Mouse (Mus musculus) MEL (cell line): ENCODE data around the gene Adam12. TPM values are rescaled to one million over a fixed set of nuclear protein-coding genes. Genes with fewer than 3 reads are reported as not detected.

ENCODE experiments used
- DNase-seq: peaks from one replicate; pipeline ENCODE4 v3.0.0; 2011; ENCODE audit warnings: low read depth, low spot score
- H3K27ac ChIP-seq: 2 replicates; pipeline ENCODE4 v1.5.1; 2012; ENCODE audit warnings: low read depth, mild to moderate bottlenecking, control low read depth, low read length, moderate library complexity; ENCODE audit not compliant: control insufficient read depth
- H3K27me3 ChIP-seq, 2 experiments: fragments of 150-350 bp in 1 of 2; sonication (generic) in 1 of 2; 2 replicates each; pipeline ENCODE4 v1.6.1; 2012; ENCODE audit warnings: low read length in 2 of 2, mild to moderate bottlenecking in 2 of 2, improper control_type of control experiment in 1 of 2, moderate library complexity in 1 of 2; ENCODE audit not compliant: insufficient read depth in 2 of 2, control insufficient read depth in 1 of 2
- H3K36me3 ChIP-seq, 2 experiments: 2 replicates each; pipeline ENCODE4 v1.6.1; 2012 to 2014; ENCODE audit warnings: low read length in 2 of 2, improper control_type of control experiment in 1 of 2, inconsistent platforms in 1 of 2, mild to moderate bottlenecking in 1 of 2; ENCODE audit not compliant: insufficient read depth in 2 of 2, control insufficient read depth in 1 of 2
- H3K4me1 ChIP-seq, 2 experiments: fragments of 150-350 bp in 1 of 2; sonication (generic) in 1 of 2; 2 replicates each; pipeline ENCODE4 v1.6.1; 2012; ENCODE audit warnings: low read length in 2 of 2, improper control_type of control experiment in 1 of 2, mild to moderate bottlenecking in 1 of 2; ENCODE audit not compliant: insufficient read depth in 2 of 2, control insufficient read depth in 1 of 2
- H3K4me3 ChIP-seq, 2 experiments: fragments of 150-350 bp in 1 of 2; sonication (generic) in 1 of 2; 2 replicates each; pipeline ENCODE4 v1.5.1; 2012; ENCODE audit warnings: low read depth in 2 of 2, low read length in 2 of 2, mild to moderate bottlenecking in 2 of 2, moderate library complexity in 2 of 2, control low read depth in 1 of 2, improper control_type of control experiment in 1 of 2; ENCODE audit not compliant: control insufficient read depth in 1 of 2, insufficient read depth in 1 of 2
- H3K79me2 ChIP-seq: 2 replicates; pipeline ENCODE4 v1.6.1; 2012; ENCODE audit warnings: mild to moderate bottlenecking, low read length, moderate library complexity; ENCODE audit not compliant: control insufficient read depth, poor library complexity, insufficient read depth
- H3K9ac ChIP-seq: 2 replicates; pipeline ENCODE4 v1.6.1; 2012; ENCODE audit warnings: low read depth, mild to moderate bottlenecking, control low read depth, low read length, moderate library complexity; ENCODE audit not compliant: control insufficient read depth, poor library complexity, severe bottlenecking
- H3K9me3 ChIP-seq: fragments of 150-350 bp; sonication (generic); replicated peaks from 2 replicates; pipeline ENCODE4 v1.6.1; 2012; ENCODE audit warnings: mild to moderate bottlenecking, low read length, improper control_type of control experiment, moderate library complexity; ENCODE audit not compliant: insufficient read depth
- BHLHE40 ChIP-seq: IDR thresholded peaks from 2 replicates; pipeline ENCODE4 v1.6.1; 2012; ENCODE audit warnings: low read depth, mild to moderate bottlenecking, inconsistent platforms, low read length, improper control_type of control experiment, borderline replicate concordance
- CHD1 ChIP-seq: IDR thresholded peaks from 2 replicates; pipeline ENCODE4 v1.6.1; 2012; ENCODE audit warnings: low read depth, mild to moderate bottlenecking, inconsistent platforms, low read length, improper control_type of control experiment
- ELF1 ChIP-seq: IDR thresholded peaks from 2 replicates; pipeline ENCODE4 v1.6.1; 2014; ENCODE audit warnings: low read depth, mild to moderate bottlenecking, inconsistent platforms, low read length, improper control_type of control experiment, moderate library complexity
- MAFK ChIP-seq: IDR thresholded peaks from 2 replicates; pipeline ENCODE4 v1.6.1; 2011; ENCODE audit warnings: low read depth, mild to moderate bottlenecking, low read length, improper control_type of control experiment, borderline replicate concordance
- MAX ChIP-seq: IDR thresholded peaks from 2 replicates; pipeline ENCODE4 v1.6.1; 2011; ENCODE audit warnings: low read length, improper control_type of control experiment
- MXI1 ChIP-seq: IDR thresholded peaks from 2 replicates; pipeline ENCODE4 v1.6.1; 2011; ENCODE audit warnings: mild to moderate bottlenecking, low read depth, low read length, improper control_type of control experiment
- MYB ChIP-seq: IDR thresholded peaks from 2 replicates; pipeline ENCODE4 v1.6.1; 2011; ENCODE audit warnings: mild to moderate bottlenecking, low read depth, low read length, improper control_type of control experiment
- MYC ChIP-seq: IDR thresholded peaks from 2 replicates; pipeline ENCODE4 v1.6.1; 2011; ENCODE audit warnings: low read depth, mild to moderate bottlenecking, low read length, improper control_type of control experiment, moderate library complexity
- NELFE ChIP-seq: IDR thresholded peaks from 2 replicates; pipeline ENCODE4 v1.6.1; 2011; ENCODE audit warnings: low read depth, low read length, improper control_type of control experiment
- POLR2A ChIP-seq, 2 experiments: IDR thresholded peaks; 2 replicates each; pipeline ENCODE4 v1.6.1; 2011 to 2012; ENCODE audit warnings: low read length in 2 of 2, mild to moderate bottlenecking in 2 of 2, control low read depth in 1 of 2, improper control_type of control experiment in 1 of 2, low read depth in 1 of 2, moderate library complexity in 1 of 2; ENCODE audit not compliant: control insufficient read depth in 1 of 2, insufficient read depth in 1 of 2, poor library complexity in 1 of 2
- RAD21 ChIP-seq: IDR thresholded peaks from 2 replicates; pipeline ENCODE4 v1.6.1; 2011; ENCODE audit warnings: mild to moderate bottlenecking, low read depth, low read length, improper control_type of control experiment
- RCOR1 ChIP-seq: IDR thresholded peaks from 2 replicates; pipeline ENCODE4 v1.6.1; 2012; ENCODE audit warnings: low read depth, mild to moderate bottlenecking, inconsistent platforms, low read length, improper control_type of control experiment
- SIN3A ChIP-seq: IDR thresholded peaks from 2 replicates; pipeline ENCODE4 v1.6.1; 2012; ENCODE audit warnings: low read length, improper control_type of control experiment, inconsistent platforms
- TAL1 ChIP-seq: IDR thresholded peaks from 2 replicates; pipeline ENCODE4 v1.6.1; 2012; ENCODE audit warnings: mild to moderate bottlenecking, inconsistent platforms, low read length, moderate library complexity, mixed read lengths
- USF1 ChIP-seq: IDR thresholded peaks from 2 replicates; pipeline ENCODE4 v1.6.1; 2014; ENCODE audit warnings: low read depth, mild to moderate bottlenecking, inconsistent platforms, low read length, improper control_type of control experiment, moderate library complexity
- ZC3H11A ChIP-seq: IDR thresholded peaks from 2 replicates; pipeline ENCODE4 v1.6.1; 2012; ENCODE audit warnings: low read depth, mild to moderate bottlenecking, inconsistent platforms, low read length, improper control_type of control experiment
- ZKSCAN1 ChIP-seq: IDR thresholded peaks from 2 replicates; pipeline ENCODE4 v1.6.1; 2012; ENCODE audit warnings: low read depth, mild to moderate bottlenecking, inconsistent platforms, low read length, improper control_type of control experiment, moderate library complexity
- ZNF384 ChIP-seq: IDR thresholded peaks from 2 replicates; pipeline ENCODE4 v1.6.1; 2012; ENCODE audit warnings: low read depth, mild to moderate bottlenecking, inconsistent platforms, low read length, improper control_type of control experiment
- polyA plus RNA-seq, 2 experiments: library from polyadenylated mRNA; stranded (reverse) in 1 of 2; unstranded in 1 of 2; fragments of >175 nt in 1 of 2; fragments of >200 nt in 1 of 2; gene quantifications; 2 replicates each; pipeline versions ENCODE4 v1.2.1 to v1.2.4; 2012; ENCODE audit warnings: low replicate concordance in 2 of 2, low read depth in 1 of 2; ENCODE audit not compliant: insufficient read length in 2 of 2, insufficient read depth in 1 of 2, missing spikeins in 1 of 2
- total RNA-seq: library from RNA; depleted of rRNA; stranded (reverse); fragments of 300-350 nt; gene quantifications from 2 replicates; pipeline ENCODE4 v1.2.3, GENCODE M21; 2012

Adam12 gene
- total and polyA plus RNA-seq, 3 experiments: not detected

DNA sequence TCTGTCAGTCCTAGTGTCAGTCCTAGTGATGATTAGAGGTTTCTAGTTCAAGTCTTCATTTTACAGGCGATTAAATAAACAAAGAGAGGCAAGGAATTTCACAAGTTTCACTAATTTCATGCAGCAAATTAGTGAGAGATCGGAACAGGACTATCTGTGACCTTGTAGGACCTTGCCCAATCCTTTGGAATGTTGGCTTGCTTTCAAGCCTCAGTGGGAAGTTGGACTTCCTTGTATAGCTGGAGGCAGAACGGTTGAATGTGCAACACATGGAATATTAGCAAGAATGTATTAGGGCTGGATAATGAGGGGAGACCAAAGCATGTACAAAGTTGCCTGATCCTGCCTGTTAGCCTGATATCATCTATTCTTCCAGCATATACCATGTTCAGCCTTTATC, 141.2 kb downstream of the Adam12 start:
- Histone ChIP-seq H3K36me3 (no peaks in the 10 kb centered on the region), H3K79me2 (no peaks in the 10 kb centered on the region), H3K27me3 (no peaks in the 10 kb centered on the region), H3K4me1 (no peaks in the 10 kb centered on the region), H3K4me3 (no peak overlapping the region), H3K9me3 (no peaks in the 10 kb centered on the region), H3K9ac (no peak overlapping the region), H3K27ac (no peak overlapping the region)
- no peak for DNase-seq
- TF ChIP-seq ZC3H11A: no peak
- TF ChIP-seq ZKSCAN1: no peak
- TF ChIP-seq BHLHE40: no peak
- TF ChIP-seq MAFK: no peak
- no peak for TF ChIP-seq TAL1
- TF ChIP-seq ELF1: no peak
- no peak for TF ChIP-seq POLR2A (IDR thresholded peaks at IDR 0.05; ENCODE audit: control insufficient read depth in 1 of 2, insufficient read depth in 1 of 2, low read depth in 1 of 2, low read length in 2 of 2, poor library complexity in 1 of 2)
- no peak for TF ChIP-seq SIN3A
- TF ChIP-seq NELFE: no peak
- no peak for TF ChIP-seq MAX

GRCm38 (mm10) chr7:134090256-134090655, 141.7 kb downstream of the Adam12 start:
- Histone ChIP-seq H3K9ac (no peak overlapping the region), H3K79me2 (no peaks in the 10 kb centered on the region), H3K4me3 (no peak overlapping the region), H3K36me3 (no peaks in the 10 kb centered on the region), H3K4me1 (no peaks in the 10 kb centered on the region), H3K9me3 (no peaks in the 10 kb centered on the region), H3K27me3 (no peaks in the 10 kb centered on the region), H3K27ac (no peak overlapping the region)
- TF ChIP-seq CHD1 (no peak), MXI1 (no peak), ZNF384 (no peak), MYC (no peak), RAD21 (no peak), USF1 (no peak), MYB (no peak), RCOR1 (no peak), POLR2A (IDR thresholded peaks at IDR 0.05; ENCODE audit: control insufficient read depth in 1 of 2, insufficient read depth in 1 of 2, low read depth in 1 of 2, low read length in 2 of 2, poor library complexity in 1 of 2) (no peak), ELF1 (no peak), SIN3A (no peak)
- DNase-seq: no peak
